11 mouse cellular contexts compared by ENCODE assay signal in the genomic region with DNA sequence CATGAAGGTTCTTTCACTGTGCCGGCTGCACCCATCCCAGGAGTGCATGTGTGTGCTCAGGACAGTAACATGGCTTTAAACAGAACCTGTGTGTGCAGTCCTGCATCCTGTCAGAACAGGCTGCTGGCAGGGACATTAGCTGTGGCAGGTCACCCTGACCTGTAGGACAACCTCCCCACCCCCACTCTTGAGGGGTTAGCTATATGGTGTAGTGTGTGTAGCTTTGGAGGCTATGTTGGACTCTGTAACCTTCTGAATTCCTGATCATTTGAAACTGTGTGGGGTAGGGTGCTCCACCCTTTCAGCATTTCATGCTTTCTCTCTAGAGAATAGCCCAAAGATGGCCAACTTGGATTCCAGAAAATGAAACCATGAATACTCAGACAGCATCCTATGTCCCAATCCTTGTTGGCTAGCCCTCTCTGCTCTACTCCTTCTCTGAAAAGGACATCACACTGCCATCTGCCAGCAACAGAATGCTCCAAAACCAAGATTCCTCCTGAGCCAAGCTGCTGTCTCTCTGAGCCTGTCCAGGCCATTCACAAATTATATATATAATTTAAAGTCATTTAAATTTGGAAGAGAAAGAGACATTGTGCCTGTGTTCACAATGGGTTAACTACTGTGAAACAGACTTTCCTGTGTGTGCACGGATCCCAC. TPM values are rescaled to one million over a fixed set of nuclear protein-coding genes. Genes with fewer than 3 reads are reported as not detected.
DNase-seq lines count a peak whose midpoint lies in the region; ATAC-seq lines count a peak whose summit lies in the region.
"Had no signal": no experiment of that assay in that cellular context is flagged by ENCODE, and none has a peak within 500 bp of the region (broad histone marks: within the 10 kb centered on the region; RNA-seq: fewer than 3 reads in every experiment).

No protein-coding gene starts in this region.

- H3K4me2 ChIP-seq in forebrain, embryonic 14.5 days (ENCODE audit: low read length) = no peak overlapping the region
- H3K4me2 ChIP-seq in forebrain, embryonic 12.5 days = no peak overlapping the region
- no peak overlapping the region for H3K4me2 ChIP-seq in hindbrain, embryonic 16.5 days (ENCODE audit: low read length)
- H3K4me2 ChIP-seq in hindbrain, embryonic 13.5 days = no peak overlapping the region

- no peaks in the 10 kb centered on the region for H3K36me3 ChIP-seq in forebrain, embryonic 14.5 days (ENCODE audit: control insufficient read depth, insufficient read depth, low read length)
- no peaks in the 10 kb centered on the region for H3K36me3 ChIP-seq in forebrain, embryonic 12.5 days (replicated peaks)
- H3K36me3 ChIP-seq in hindbrain, embryonic 16.5 days (ENCODE audit: control insufficient read depth, insufficient read depth, low read length) = no peaks in the 10 kb centered on the region
- no peaks in the 10 kb centered on the region for H3K36me3 ChIP-seq in hindbrain, embryonic 13.5 days

- H3K4me3 ChIP-seq in forebrain, embryonic 14.5 days (ENCODE audit: low read depth, low read length) = no peak overlapping the region
- H3K4me3 ChIP-seq in forebrain, embryonic 12.5 days (replicated peaks) = no peak overlapping the region
- H3K4me3 ChIP-seq in hindbrain, embryonic 16.5 days (ENCODE audit: low read length) = no peak overlapping the region
- H3K4me3 ChIP-seq in hindbrain, embryonic 13.5 days = no peak overlapping the region

- peak; percentile 19; the same call in 1 of the 2 replicates for ATAC-seq in forebrain, embryonic 14.5 days
- no peak for ATAC-seq in forebrain, embryonic 12.5 days (ENCODE audit: low FRiP score)
- peak; percentile 18; the same call in 1 of the 2 replicates for ATAC-seq in hindbrain, embryonic 16.5 days
- no peak for ATAC-seq in hindbrain, embryonic 13.5 days (ENCODE audit: low FRiP score)

- H3K9me3 ChIP-seq in forebrain, embryonic 14.5 days (replicated peaks; ENCODE audit: control insufficient read depth, low read length) = no peaks in the 10 kb centered on the region
- H3K9me3 ChIP-seq in forebrain, embryonic 12.5 days = no peaks in the 10 kb centered on the region
- H3K9me3 ChIP-seq in hindbrain, embryonic 16.5 days (ENCODE audit: control insufficient read depth, low read length) = no peaks in the 10 kb centered on the region
- no peaks in the 10 kb centered on the region for H3K9me3 ChIP-seq in hindbrain, embryonic 13.5 days

- no peaks in the 10 kb centered on the region for H3K27me3 ChIP-seq in forebrain, embryonic 14.5 days (replicated peaks; ENCODE audit: control insufficient read depth, insufficient read depth, low read length)
- no peaks in the 10 kb centered on the region for H3K27me3 ChIP-seq in forebrain, embryonic 12.5 days
- no peaks in the 10 kb centered on the region for H3K27me3 ChIP-seq in hindbrain, embryonic 16.5 days (replicated peaks; ENCODE audit: control insufficient read depth, insufficient read depth, low read length)
- H3K27me3 ChIP-seq in hindbrain, embryonic 13.5 days = 0 out of 2 replicates have a peak, but pooled peaks cover 4% of the 10 kb centered on the region

- DNase-seq in forebrain, embryonic 14.5 days (ENCODE audit: low spot score) = no peak
- DNase-seq in brain, adult 2 months (ENCODE audit: low read depth, low spot score) = peak; percentile 93
- peak; percentile 73 to 76 for DNase-seq in cerebellum, postnatal 25 days
- DNase-seq in kidney, adult 9 months = no peak
- no peak for DNase-seq in layer of hippocampus, adult 9-10 months (ENCODE audit: low spot score)
- DNase-seq: kidney, adult 18-20 months; lung, adult 2 months had no signal

- H3K27ac ChIP-seq in forebrain, embryonic 14.5 days (ENCODE audit: low read depth, low read length) = peak overlapping the region; percentile 46; the same call in 1 of the 2 replicates
- H3K27ac ChIP-seq in forebrain, embryonic 12.5 days = no peak overlapping the region
- peak overlapping the region; percentile 44 for H3K27ac ChIP-seq in hindbrain, embryonic 16.5 days (ENCODE audit: low read depth, low read length)
- H3K27ac ChIP-seq in hindbrain, embryonic 13.5 days = no peak overlapping the region

- WGBS in forebrain, embryonic 14.5 days = 66% methylated on average over 2 of the region's 2 CpGs
- WGBS in forebrain, embryonic 12.5 days = 86% methylated on average over 2 of the region's 2 CpGs
- WGBS in hindbrain, embryonic 16.5 days = 54% methylated on average over 2 of the region's 2 CpGs
- 69% methylated on average over 2 of the region's 2 CpGs for WGBS in hindbrain, embryonic 13.5 days

- 0 out of 2 replicates have a peak overlapping the region, but pooled peaks have one; percentile 2 for H3K9ac ChIP-seq in forebrain, embryonic 14.5 days (ENCODE audit: low read length)
- no peak overlapping the region for H3K9ac ChIP-seq in forebrain, embryonic 12.5 days
- H3K9ac ChIP-seq in hindbrain, embryonic 16.5 days (ENCODE audit: low read depth, low read length) = no peak overlapping the region
- H3K9ac ChIP-seq in hindbrain, embryonic 13.5 days = no peak overlapping the region

- H3K4me1 ChIP-seq in forebrain, embryonic 14.5 days (ENCODE audit: control insufficient read depth, insufficient read depth, low read length) = peaks cover 5% of the 10 kb centered on the region
- H3K4me1 ChIP-seq in forebrain, embryonic 12.5 days = peaks cover 7% of the 10 kb centered on the region; the same call in 1 of the 2 replicates
- peaks cover 5% of the 10 kb centered on the region for H3K4me1 ChIP-seq in hindbrain, embryonic 16.5 days (ENCODE audit: control insufficient read depth, insufficient read depth, low read depth, low read length)
- peaks cover 16% of the 10 kb centered on the region for H3K4me1 ChIP-seq in hindbrain, embryonic 13.5 days (replicated peaks)

RNA-seq across cellular contexts. Expression of a gene that starts 47.0 kb away (rescaled TPM):
- 0.26 TPM in 1 of 2 replicates, not detected in the other for polyA plus RNA-seq in forebrain, embryonic 14.5 days (2014; fragmentation: Nextera tagmentation; extraction: Ambion mirVana)
- polyA plus RNA-seq in forebrain, embryonic 12.5 days (2016; fragmentation: Nextera tagmentation; extraction: Ambion mirVana) = 0.18 TPM in 1 of 2 replicates, not detected in the other
- 0.28 and 0.76 TPM in 2 replicates for polyA plus RNA-seq in hindbrain, embryonic 16.5 days (2015; fragmentation: Nextera tagmentation; extraction: Ambion mirVana)
- polyA plus RNA-seq in hindbrain, embryonic 13.5 days (2015; fragmentation: Nextera tagmentation; extraction: Ambion mirVana) = 0.27 and 0.32 TPM in 2 replicates
- polyA plus RNA-seq: neural tube, embryonic 11.5 days had no signal

RNA-seq across cellular contexts. Expression of a gene that starts 55.3 kb away (rescaled TPM):
- 606 and 697 TPM in 2 replicates for polyA plus RNA-seq in forebrain, embryonic 14.5 days (2014; fragmentation: Nextera tagmentation; extraction: Ambion mirVana)
- 447 and 453 TPM in 2 replicates for polyA plus RNA-seq in forebrain, embryonic 12.5 days (2016; fragmentation: Nextera tagmentation; extraction: Ambion mirVana)
- polyA plus RNA-seq in hindbrain, embryonic 16.5 days (2015; fragmentation: Nextera tagmentation; extraction: Ambion mirVana) = 711 and 823 TPM in 2 replicates
- 619 and 648 TPM in 2 replicates for polyA plus RNA-seq in hindbrain, embryonic 13.5 days (2015; fragmentation: Nextera tagmentation; extraction: Ambion mirVana)

Comparison
In these comparisons a context has a peak if more than half of its experiments do, and no peak if none do; other contexts are left out.
1. ATAC-seq: peak in forebrain, embryonic 14.5 days (single experiment) and hindbrain, embryonic 16.5 days (single experiment); none in forebrain, embryonic 12.5 days (single experiment) and hindbrain, embryonic 13.5 days (single experiment).
2. H3K27ac ChIP-seq: peak in forebrain, embryonic 14.5 days (single experiment) and hindbrain, embryonic 16.5 days (single experiment); none in forebrain, embryonic 12.5 days (single experiment) and hindbrain, embryonic 13.5 days (single experiment).
3. DNase-seq: peak in brain, adult 2 months (single experiment) and cerebellum, postnatal 25 days (2 of 2); none in forebrain, embryonic 14.5 days (single experiment), kidney, adult 9 months (single experiment) and layer of hippocampus, adult 9-10 months (single experiment).